Comparison of ENCODE assay signal across 25 mouse cellular contexts in genomic region chr16:95617720-95618119, GRCm38 (mm10). TPM values are rescaled to one million over a fixed set of nuclear protein-coding genes. Genes with fewer than 3 reads are reported as not detected.
DNase-seq lines count a peak whose midpoint lies in the region; ATAC-seq lines count a peak whose summit lies in the region.
"Had no signal": no experiment of that assay in that cellular context is flagged by ENCODE, and none has a peak within 500 bp of the region (broad histone marks: within the 10 kb centered on the region; RNA-seq: fewer than 3 reads in every experiment).

No protein-coding gene starts in this region.

- ATAC-seq in embryonic facial prominence, embryonic 13.5 days (ENCODE audit: insufficient number of reproducible peaks, insufficient read depth, low FRiP score, low TSS enrichment, low read depth): no peak
- ATAC-seq in liver, embryonic 15.5 days (ENCODE audit: insufficient read depth): no peak
- no peak for ATAC-seq in liver, embryonic 11.5 days (replicated peaks; ENCODE audit: low FRiP score)
- ATAC-seq in embryonic facial prominence, embryonic 14.5 days (ENCODE audit: low read depth): no peak
- no peak for ATAC-seq in midbrain, embryonic 15.5 days (replicated peaks)
- ATAC-seq: forebrain, embryonic 14.5 days; midbrain, embryonic 13.5 days; Patski had no signal

- peaks cover 32% of the 10 kb centered on the region for H3K4me1 ChIP-seq in embryonic facial prominence, embryonic 13.5 days
- H3K4me1 ChIP-seq in embryonic facial prominence, embryonic 10.5 days: peaks cover 16% of the 10 kb centered on the region
- no peaks in the 10 kb centered on the region for H3K4me1 ChIP-seq in liver, embryonic 15.5 days (replicated peaks)
- H3K4me1 ChIP-seq in liver, embryonic 11.5 days (replicated peaks; ENCODE audit: control insufficient read depth, insufficient read depth, low read length): no peaks in the 10 kb centered on the region
- H3K4me1 ChIP-seq in embryonic facial prominence, embryonic 14.5 days (ENCODE audit: control insufficient read depth, insufficient read depth, low read length): peaks cover 16% of the 10 kb centered on the region
- H3K4me1 ChIP-seq in midbrain, embryonic 15.5 days: no peaks in the 10 kb centered on the region
- H3K4me1 ChIP-seq: hindbrain, embryonic 15.5 days; midbrain, embryonic 13.5 days; neural tube, embryonic 15.5 days had no signal

- no peaks in the 10 kb centered on the region for H3K36me3 ChIP-seq in embryonic facial prominence, embryonic 13.5 days
- no peaks in the 10 kb centered on the region for H3K36me3 ChIP-seq in embryonic facial prominence, embryonic 10.5 days (replicated peaks)
- H3K36me3 ChIP-seq in liver, embryonic 15.5 days (replicated peaks): no peaks in the 10 kb centered on the region
- no peaks in the 10 kb centered on the region for H3K36me3 ChIP-seq in liver, embryonic 11.5 days (ENCODE audit: control insufficient read depth, insufficient read depth, low read length)
- no peaks in the 10 kb centered on the region for H3K36me3 ChIP-seq in embryonic facial prominence, embryonic 14.5 days (ENCODE audit: control insufficient read depth, insufficient read depth, low read length)
- H3K36me3 ChIP-seq in midbrain, embryonic 15.5 days (replicated peaks): no peaks in the 10 kb centered on the region
- H3K36me3 ChIP-seq: hindbrain, embryonic 10.5 days; hindbrain, embryonic 15.5 days; limb, embryonic 12.5 days; midbrain, embryonic 13.5 days; neural tube, embryonic 15.5 days; stomach, embryonic 15.5 days had no signal

- no peaks in the 10 kb centered on the region for H3K27me3 ChIP-seq in embryonic facial prominence, embryonic 13.5 days
- peaks cover 7% of the 10 kb centered on the region for H3K27me3 ChIP-seq in embryonic facial prominence, embryonic 10.5 days (replicated peaks; ENCODE audit: low read depth, poor library complexity, severe bottlenecking)
- no peaks in the 10 kb centered on the region for H3K27me3 ChIP-seq in liver, embryonic 15.5 days
- H3K27me3 ChIP-seq in liver, embryonic 11.5 days (replicated peaks; ENCODE audit: control insufficient read depth, insufficient read depth, low read length): no peaks in the 10 kb centered on the region; the same call in 1 of the 2 replicates
- H3K27me3 ChIP-seq in embryonic facial prominence, embryonic 14.5 days (replicated peaks; ENCODE audit: control insufficient read depth, insufficient read depth, low read length): no peaks in the 10 kb centered on the region
- no peaks in the 10 kb centered on the region for H3K27me3 ChIP-seq in midbrain, embryonic 15.5 days (replicated peaks)
- H3K27me3 ChIP-seq: hindbrain, embryonic 15.5 days; limb, embryonic 12.5 days; midbrain, embryonic 13.5 days; neural tube, embryonic 15.5 days; stomach, embryonic 15.5 days had no signal

- WGBS in embryonic facial prominence, embryonic 13.5 days: 46% methylated on average over 6 of the region's 6 CpGs
- WGBS in embryonic facial prominence, embryonic 10.5 days: 41% methylated on average over 6 of the region's 6 CpGs
- WGBS in liver, embryonic 15.5 days (ENCODE audit: insufficient replicate concordance): 41% methylated on average over 6 of the region's 6 CpGs
- WGBS in liver, embryonic 11.5 days: 48% methylated on average over 6 of the region's 6 CpGs
- 55% methylated on average over 6 of the region's 6 CpGs for WGBS in embryonic facial prominence, embryonic 14.5 days
- 30% methylated on average over 6 of the region's 6 CpGs for WGBS in midbrain, embryonic 15.5 days

- H3K9me3 ChIP-seq in embryonic facial prominence, embryonic 13.5 days: no peaks in the 10 kb centered on the region
- H3K9me3 ChIP-seq in embryonic facial prominence, embryonic 10.5 days: no peaks in the 10 kb centered on the region
- H3K9me3 ChIP-seq in liver, embryonic 15.5 days (replicated peaks): no peaks in the 10 kb centered on the region
- no peaks in the 10 kb centered on the region for H3K9me3 ChIP-seq in liver, embryonic 11.5 days (ENCODE audit: control insufficient read depth, low read length)
- no peaks in the 10 kb centered on the region for H3K9me3 ChIP-seq in embryonic facial prominence, embryonic 14.5 days (ENCODE audit: control insufficient read depth, low read length)
- H3K9me3 ChIP-seq in midbrain, embryonic 15.5 days: no peaks in the 10 kb centered on the region
- H3K9me3 ChIP-seq: hindbrain, embryonic 10.5 days; hindbrain, embryonic 15.5 days; limb, embryonic 12.5 days; midbrain, embryonic 13.5 days; neural tube, embryonic 15.5 days; stomach, embryonic 15.5 days had no signal

- H3K4me2 ChIP-seq in embryonic facial prominence, embryonic 13.5 days: no peak overlapping the region
- peak overlapping the region; percentile 18; the same call in 1 of the 2 replicates for H3K4me2 ChIP-seq in liver, embryonic 15.5 days
- no peak overlapping the region for H3K4me2 ChIP-seq in liver, embryonic 11.5 days
- H3K4me2 ChIP-seq in embryonic facial prominence, embryonic 14.5 days (ENCODE audit: low read depth, low read length): peak overlapping the region; percentile 20; the same call in 1 of the 2 replicates
- H3K4me2 ChIP-seq in midbrain, embryonic 15.5 days: no peak overlapping the region
- H3K4me2 ChIP-seq: hindbrain, embryonic 15.5 days; midbrain, embryonic 13.5 days; neural tube, embryonic 15.5 days; stomach, embryonic 15.5 days had no signal

- H3K27ac ChIP-seq in embryonic facial prominence, embryonic 13.5 days: peak overlapping the region; percentile 33; the same call in 1 of the 2 replicates
- no peak overlapping the region for H3K27ac ChIP-seq in embryonic facial prominence, embryonic 10.5 days (replicated peaks)
- H3K27ac ChIP-seq in liver, embryonic 15.5 days (replicated peaks): no peak overlapping the region
- H3K27ac ChIP-seq in liver, embryonic 11.5 days (ENCODE audit: low read depth, low read length): no peak overlapping the region
- H3K27ac ChIP-seq in embryonic facial prominence, embryonic 14.5 days (replicated peaks; ENCODE audit: low read depth, low read length): no peak overlapping the region
- no peak overlapping the region for H3K27ac ChIP-seq in midbrain, embryonic 15.5 days
- H3K27ac ChIP-seq: hindbrain, embryonic 10.5 days; hindbrain, embryonic 15.5 days; macrophage; midbrain, embryonic 13.5 days; neural tube, embryonic 15.5 days; stomach, embryonic 15.5 days had no signal

- no peak overlapping the region for H3K9ac ChIP-seq in embryonic facial prominence, embryonic 13.5 days
- no peak overlapping the region for H3K9ac ChIP-seq in liver, embryonic 15.5 days
- H3K9ac ChIP-seq in liver, embryonic 11.5 days (ENCODE audit: low read depth, low read length): no peak overlapping the region
- H3K9ac ChIP-seq in embryonic facial prominence, embryonic 14.5 days (ENCODE audit: low read depth, low read length): no peak overlapping the region
- no peak overlapping the region for H3K9ac ChIP-seq in midbrain, embryonic 15.5 days
- H3K9ac ChIP-seq: hindbrain, embryonic 15.5 days; limb, embryonic 12.5 days; midbrain, embryonic 13.5 days; neural tube, embryonic 15.5 days; stomach, embryonic 15.5 days had no signal

- no peak overlapping the region for H3K4me3 ChIP-seq in embryonic facial prominence, embryonic 13.5 days
- H3K4me3 ChIP-seq in embryonic facial prominence, embryonic 10.5 days: no peak overlapping the region
- H3K4me3 ChIP-seq in liver, embryonic 15.5 days (replicated peaks): no peak overlapping the region
- H3K4me3 ChIP-seq in liver, embryonic 11.5 days (ENCODE audit: low read depth, low read length): no peak overlapping the region
- no peak overlapping the region for H3K4me3 ChIP-seq in embryonic facial prominence, embryonic 14.5 days (ENCODE audit: low read depth, low read length)
- H3K4me3 ChIP-seq in midbrain, embryonic 15.5 days: no peak overlapping the region
- H3K4me3 ChIP-seq: hindbrain, embryonic 10.5 days; hindbrain, embryonic 15.5 days; limb, embryonic 12.5 days; midbrain, embryonic 13.5 days; neural tube, embryonic 15.5 days; stomach, embryonic 15.5 days had no signal

- no peak for DNase-seq in embryonic facial prominence, embryonic 10.5 days (ENCODE audit: low spot score)
- no peak for DNase-seq in liver, embryonic 11.5 days (ENCODE audit: low spot score)
- no peak for DNase-seq in embryonic facial prominence, embryonic 14.5 days (ENCODE audit: low spot score)
- DNase-seq in right cerebral cortex, postnatal 14 days: no peak
- DNase-seq: adrenal gland, postnatal 36 days; heart, postnatal 14 days; kidney, adult 9 months; kidney, postnatal 14 days; layer of hippocampus, adult 9-11 months; lung, postnatal 10 days; retina, postnatal 1 day; right cerebral cortex, postnatal 25 days; thymus, postnatal 14 days had no signal

RNA-seq across cellular contexts. Expression of gene Erg, which starts 31.3 kb away (rescaled TPM):
- polyA plus RNA-seq in embryonic facial prominence, embryonic 13.5 days (2015; fragmentation: Nextera tagmentation; extraction: Ambion mirVana): 17.2 and 27.9 TPM in 2 replicates
- 2.3 and 2.8 TPM in 2 replicates for polyA plus RNA-seq in embryonic facial prominence, embryonic 10.5 days (2016; fragmentation: Nextera tagmentation; extraction: Ambion mirVana)
- 1.8 and 2.0 TPM in 2 replicates for polyA plus RNA-seq in liver, embryonic 15.5 days (2015; fragmentation: Nextera tagmentation; extraction: Ambion mirVana)
- 2.2 and 3.8 TPM in 2 replicates for polyA plus RNA-seq in liver, embryonic 11.5 days (2014; fragmentation: Nextera tagmentation; extraction: Ambion mirVana)
- polyA plus RNA-seq in embryonic facial prominence, embryonic 14.5 days (2014; fragmentation: Nextera tagmentation; extraction: Ambion mirVana): 8.4 and 9.1 TPM in 2 replicates
- polyA plus RNA-seq in midbrain, embryonic 15.5 days (2015; fragmentation: Nextera tagmentation; extraction: Ambion mirVana): 2.6 and 2.8 TPM in 2 replicates
- polyA plus RNA-seq: Patski had no signal

Comparison
In these comparisons a context has a peak if more than half of its experiments do, and no peak if none do; other contexts are left out.
1. H3K4me2 ChIP-seq: peak in liver, embryonic 15.5 days (single experiment) and embryonic facial prominence, embryonic 14.5 days (single experiment); none in embryonic facial prominence, embryonic 13.5 days (single experiment), liver, embryonic 11.5 days (single experiment) and midbrain, embryonic 15.5 days (single experiment).